In the genomic region with DNA sequence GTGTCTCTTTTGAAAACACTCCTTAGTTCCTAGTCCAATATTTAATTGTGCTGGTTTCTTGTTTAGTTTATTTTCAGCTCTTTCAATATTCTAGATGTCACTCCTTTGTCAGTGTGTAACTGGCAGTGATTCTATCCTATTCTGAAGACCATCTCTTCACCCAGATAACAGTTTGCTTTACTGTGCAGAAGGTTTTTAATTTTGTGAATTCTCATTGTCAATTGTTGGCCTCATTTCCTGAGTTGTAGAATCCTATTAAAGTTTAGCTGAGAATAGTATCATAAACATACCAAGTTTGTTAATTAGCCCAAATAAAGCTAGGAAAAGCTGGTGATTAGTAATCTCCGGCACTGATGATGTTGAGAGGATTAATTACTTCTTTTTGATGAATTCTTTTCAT, we compare ENCODE assay signal across 32 mouse cellular contexts.
DNase-seq lines count a peak whose midpoint lies in the region; ATAC-seq lines count a peak whose summit lies in the region.
"Had no signal": no experiment of that assay in that cellular context is flagged by ENCODE, and none has a peak within 500 bp of the region (broad histone marks: within the 10 kb centered on the region; RNA-seq: fewer than 3 reads in every experiment).

No protein-coding gene starts in this region.

- H3K4me3 ChIP-seq in forebrain, embryonic 14.5 days (ENCODE audit: low read depth, low read length), result no peak overlapping the region
- no peak overlapping the region for H3K4me3 ChIP-seq in forebrain, embryonic 10.5 days
- H3K4me3 ChIP-seq: embryonic facial prominence, embryonic 10.5 days; embryonic facial prominence, embryonic 13.5 days; erythroblast, embryonic 14.5 days; gastrocnemius, adult 2 months; heart, embryonic 12.5 days; heart, embryonic 15.5 days; hindbrain, embryonic 10.5 days had no signal

- H3K9me3 ChIP-seq in forebrain, embryonic 14.5 days (replicated peaks; ENCODE audit: control insufficient read depth, low read length), result no peaks in the 10 kb centered on the region
- no peaks in the 10 kb centered on the region for H3K9me3 ChIP-seq in forebrain, embryonic 10.5 days
- H3K9me3 ChIP-seq: embryonic facial prominence, embryonic 10.5 days; embryonic facial prominence, embryonic 13.5 days; heart, embryonic 12.5 days; heart, embryonic 15.5 days; hindbrain, embryonic 10.5 days had no signal

- WGBS in forebrain, embryonic 14.5 days, result 25% methylated on average over 1 of the region's 1 CpGs
- WGBS in forebrain, embryonic 10.5 days, result 92% methylated on average over 1 of the region's 1 CpGs

- H3K27ac ChIP-seq in forebrain, embryonic 14.5 days (ENCODE audit: low read depth, low read length), result no peak overlapping the region
- no peak overlapping the region for H3K27ac ChIP-seq in forebrain, embryonic 10.5 days
- H3K27ac ChIP-seq: embryonic facial prominence, embryonic 10.5 days; embryonic facial prominence, embryonic 13.5 days; gastrocnemius, adult 2 months; heart, embryonic 15.5 days; hindbrain, embryonic 10.5 days; hindbrain, embryonic 14.5 days; hindbrain, postnatal 0 days had no signal

- no peak overlapping the region for H3K4me2 ChIP-seq in forebrain, embryonic 14.5 days (ENCODE audit: low read length)
- H3K4me2 ChIP-seq: embryonic facial prominence, embryonic 13.5 days; heart, embryonic 12.5 days; heart, embryonic 15.5 days; hindbrain, embryonic 14.5 days had no signal

- no peak for DNase-seq in forebrain, embryonic 14.5 days (ENCODE audit: low spot score)
- DNase-seq in forebrain, embryonic 10.5 days (ENCODE audit: extremely low spot score, low spot score), result no peak
- DNase-seq in retina, postnatal 1 day, result peak; percentile 6
- no peak for DNase-seq in retina, embryonic 14.5 days (ENCODE audit: low spot score)
- peak; percentile 28 for DNase-seq in brain, embryonic 18.5 days (ENCODE audit: low read depth, low spot score)
- DNase-seq in telencephalon, adult 2 months (ENCODE audit: low read depth, low spot score), result peak; percentile 17
- DNase-seq in gastrocnemius, postnatal 4 days (ENCODE audit: low spot score in 2 of 2), result no peak
- no peak for DNase-seq in ovary, postnatal 36 days (ENCODE audit: low spot score)
- DNase-seq: adrenal gland, adult 8-10 months; adrenal gland, postnatal 25 days; B cell, adult 2 months; cerebellum, adult 11-12 months; cerebellum, adult 8-10 months; cerebellum, postnatal 36 days; embryo, embryonic 11 days; gastrocnemius, adult 2 months; gastrocnemius, postnatal 14 days; heart, adult 18-20 months; heart, postnatal 10 days; heart, postnatal 36 days; kidney, adult 18-20 months had no signal

- ATAC-seq in forebrain, embryonic 14.5 days, result peak; percentile 62; the same call in 1 of the 2 replicates
- ATAC-seq: activated CD4-positive, CD25-positive, alpha-beta regulatory T cell, adult 4 months; hindbrain, postnatal 0 days; inflammation-experienced regulatory T-cells, adult 6 months; intestine, embryonic 16.5 days had no signal

- no peaks in the 10 kb centered on the region for H3K4me1 ChIP-seq in forebrain, embryonic 14.5 days (ENCODE audit: control insufficient read depth, insufficient read depth, low read length)
- H3K4me1 ChIP-seq in forebrain, embryonic 10.5 days, result no peaks in the 10 kb centered on the region
- H3K4me1 ChIP-seq: embryonic facial prominence, embryonic 10.5 days; embryonic facial prominence, embryonic 13.5 days; heart, embryonic 12.5 days; heart, embryonic 15.5 days; hindbrain, embryonic 10.5 days had no signal

- H3K36me3 ChIP-seq in forebrain, embryonic 14.5 days (ENCODE audit: control insufficient read depth, insufficient read depth, low read length), result no peaks in the 10 kb centered on the region
- H3K36me3 ChIP-seq in forebrain, embryonic 10.5 days (replicated peaks), result no peaks in the 10 kb centered on the region
- H3K36me3 ChIP-seq: embryonic facial prominence, embryonic 10.5 days; embryonic facial prominence, embryonic 13.5 days; heart, embryonic 12.5 days; heart, embryonic 15.5 days; hindbrain, embryonic 10.5 days had no signal

- H3K9ac ChIP-seq in forebrain, embryonic 14.5 days (ENCODE audit: low read length), result no peak overlapping the region
- H3K9ac ChIP-seq: embryonic facial prominence, embryonic 13.5 days; heart, embryonic 12.5 days; heart, embryonic 15.5 days; hindbrain, embryonic 14.5 days had no signal

- H3K27me3 ChIP-seq in forebrain, embryonic 14.5 days (replicated peaks; ENCODE audit: control insufficient read depth, insufficient read depth, low read length), result no peaks in the 10 kb centered on the region
- H3K27me3 ChIP-seq in forebrain, embryonic 10.5 days (ENCODE audit: poor library complexity, severe bottlenecking), result no peaks in the 10 kb centered on the region
- H3K27me3 ChIP-seq: embryonic facial prominence, embryonic 13.5 days; heart, embryonic 12.5 days; heart, embryonic 15.5 days had no signal

Comparison
In these comparisons a context has a peak if more than half of its experiments do, and no peak if none do; other contexts are left out.
1. DNase-seq: peak in retina, postnatal 1 day (single experiment), brain, embryonic 18.5 days (single experiment) and telencephalon, adult 2 months (single experiment); none in forebrain, embryonic 14.5 days (single experiment), forebrain, embryonic 10.5 days (single experiment), retina, embryonic 14.5 days (single experiment), gastrocnemius, postnatal 4 days (0 of 2) and ovary, postnatal 36 days (single experiment).